Mouse (Mus musculus) kidney, postnatal 0 days (tissue): ENCODE measurements around the gene 3110021N24Rik. TPM values are rescaled to one million over a fixed set of nuclear protein-coding genes. Genes with fewer than 3 reads are reported as not detected.

ENCODE experiments used
- ATAC-seq: fragments of 200-750 bp; cut with Nextera tagmentation; replicated peaks from 2 replicates; pipeline ENCODE4 v1.8.0; 2017; ENCODE audit warnings: low read depth, moderate number of reproducible peaks, moderate TSS enrichment, moderate library complexity; ENCODE audit not compliant: low FRiP score
- DNase-seq: peaks from one replicate; pipeline ENCODE4 v3.0.0-alpha.2; 2016; ENCODE audit warnings: low spot score
- H3K27ac ChIP-seq: fragments of 300-500 bp; sonication (generic); 2 replicates; pipeline ENCODE4 v1.5.1; 2014; ENCODE audit warnings: mild to moderate bottlenecking
- H3K27me3 ChIP-seq: fragments of 300-500 bp; sonication (generic); 2 replicates; pipeline ENCODE4 v1.6.1; 2014; ENCODE audit warnings: low read length, mixed read lengths; ENCODE audit not compliant: insufficient read depth
- H3K36me3 ChIP-seq: fragments of 300-500 bp; sonication (generic); 2 replicates; pipeline ENCODE4 v1.6.1; 2014; ENCODE audit warnings: low read length, mixed read lengths; ENCODE audit not compliant: insufficient read depth
- H3K4me1 ChIP-seq: fragments of 300-500 bp; sonication (generic); replicated peaks from 2 replicates; pipeline ENCODE4 v1.6.1; 2014; ENCODE audit warnings: antibody characterized with exemption, low read length, mixed read lengths; ENCODE audit not compliant: insufficient read depth
- H3K4me2 ChIP-seq: fragments of 300-500 bp; sonication (generic); 2 replicates; pipeline ENCODE4 v1.6.1; 2014; ENCODE audit warnings: mild to moderate bottlenecking, low read length, moderate library complexity, mixed read lengths
- H3K4me3 ChIP-seq: fragments of 300-500 bp; sonication (generic); replicated peaks from 2 replicates; pipeline ENCODE4 v1.5.1; 2014; ENCODE audit warnings: low read depth, low read length
- H3K9ac ChIP-seq: fragments of 300-500 bp; sonication (generic); 2 replicates; pipeline ENCODE4 v1.6.1; 2014; ENCODE audit warnings: low read depth, low read length
- H3K9me3 ChIP-seq: fragments of 300-500 bp; sonication (generic); replicated peaks from 2 replicates; pipeline ENCODE4 v1.6.1; 2016; ENCODE audit warnings: low read length, inconsistent platforms, mixed read lengths
- CTCF ChIP-seq: IDR thresholded peaks from 2 replicates; pipeline ENCODE4 v1.5.1; 2016; ENCODE audit warnings: antibody characterized with exemption, low read depth, mild to moderate bottlenecking, moderate library complexity
- WGBS: fragments of 180-500 bp; shearing (Covaris S2); extraction: QIAGEN DNeasy Blood & Tissue Kit; methylation state at CpG from one replicate; pipeline ENCODE4 v1.1.7; 2014; 5-methylcytosine and 5-hydroxymethylcytosine counted together
- polyA plus RNA-seq: library from polyadenylated mRNA; unstranded; fragments of >200 nt; fragmentation: Nextera tagmentation; extraction: Ambion mirVana; gene quantifications from 2 replicates; pipeline ENCODE4 v1.2.1, GENCODE M21; 2015

Gene 3110021N24Rik
- polyA plus RNA-seq, 1 experiment from 2014 or later, result 1.6 TPM

- Histone ChIP-seq H3K9me3 (no peaks in the 10 kb centered on the region), H3K4me1 (no peaks in the 10 kb centered on the region), H3K27ac (no peak overlapping the region), H3K4me2 (no peak overlapping the region), H3K9ac (no peak overlapping the region), H3K27me3 (no peaks in the 10 kb centered on the region), H3K36me3 (0 out of 2 replicates have a peak, but pooled peaks cover 4% of the 10 kb centered on the region), H3K4me3 (no peak overlapping the region)
- no peak for DNase-seq
- WGBS, result 85% methylated on average over 3 of the region's 3 CpGs
- ATAC-seq, result no peak
- no peak for TF ChIP-seq CTCF
These were observed 1.9 kb downstream of the 3110021N24Rik start for GRCm38 (mm10) chr4:108721245-108721784.

GRCm38 (mm10) chr4:108724102-108724501 is 4.7 kb downstream of the 3110021N24Rik start:
- 73% methylated on average over 2 of the region's 2 CpGs for WGBS
- DNase-seq, result no peak
- no peak for TF ChIP-seq CTCF
- Histone ChIP-seq H3K27me3 (no peaks in the 10 kb centered on the region), H3K4me1 (no peaks in the 10 kb centered on the region), H3K36me3 (no peaks in the 10 kb centered on the region), H3K9me3 (no peaks in the 10 kb centered on the region), H3K27ac (no peak overlapping the region), H3K9ac (no peak overlapping the region), H3K4me2 (no peak overlapping the region), H3K4me3 (no peak overlapping the region)
- no peak for ATAC-seq

GRCm38 (mm10) chr4:108730450-108730849 is 11.0 kb downstream of the 3110021N24Rik start:
- H3K9me3 ChIP-seq, result no peaks in the 10 kb centered on the region; the same call in 1 of the 2 replicates
- no peaks in the 10 kb centered on the region for H3K27me3 ChIP-seq
- no peak for TF ChIP-seq CTCF
- no peak for DNase-seq
- H3K27ac ChIP-seq, result no peak overlapping the region
- 70% methylated on average over 1 of the region's 1 CpGs for WGBS
- no peak overlapping the region for H3K4me2 ChIP-seq
- no peaks in the 10 kb centered on the region for H3K4me1 ChIP-seq
- no peak for ATAC-seq
- no peaks in the 10 kb centered on the region for H3K36me3 ChIP-seq
- no peak overlapping the region for H3K9ac ChIP-seq
- no peak overlapping the region for H3K4me3 ChIP-seq

- Histone ChIP-seq H3K36me3 (no peaks in the 10 kb centered on the region), H3K4me3 (no peak overlapping the region), H3K27ac (no peak overlapping the region), H3K4me1 (no peaks in the 10 kb centered on the region), H3K9me3 (no peaks in the 10 kb centered on the region; the same call in 1 of the 2 replicates), H3K27me3 (no peaks in the 10 kb centered on the region), H3K4me2 (no peak overlapping the region), H3K9ac (no peak overlapping the region)
- TF ChIP-seq CTCF, result no peak
- DNase-seq (no peak), ATAC-seq (no peak)
- 70% methylated on average over 3 of the region's 3 CpGs for WGBS
These were observed 12.1 kb downstream of the 3110021N24Rik start for GRCm38 (mm10) chr4:108731582-108731981.

GRCm38 (mm10) chr4:108746160-108746873 is 26.9 kb downstream of the 3110021N24Rik start:
- TF ChIP-seq CTCF, result no peak
- no peak for DNase-seq
- WGBS, result 94% methylated on average over 3 of the region's 3 CpGs
- Histone ChIP-seq H3K4me1 (no peaks in the 10 kb centered on the region), H3K27ac (no peak overlapping the region), H3K9ac (no peak overlapping the region), H3K4me2 (no peak overlapping the region), H3K36me3 (no peaks in the 10 kb centered on the region), H3K4me3 (no peak overlapping the region), H3K27me3 (no peaks in the 10 kb centered on the region), H3K9me3 (no peaks in the 10 kb centered on the region)
- ATAC-seq, result no peak

GRCm38 (mm10) chr4:108759583-108759982 is 40.1 kb downstream of the 3110021N24Rik start:
- H3K9ac ChIP-seq, result no peak overlapping the region
- no peaks in the 10 kb centered on the region for H3K9me3 ChIP-seq
- H3K27ac ChIP-seq, result no peak overlapping the region
- H3K4me3 ChIP-seq, result no peak overlapping the region
- no peak for DNase-seq
- 84% methylated on average over 3 of the region's 3 CpGs for WGBS
- no peak overlapping the region for H3K4me2 ChIP-seq
- no peak for ATAC-seq
- TF ChIP-seq CTCF, result no peak
- no peaks in the 10 kb centered on the region for H3K4me1 ChIP-seq
- no peaks in the 10 kb centered on the region for H3K36me3 ChIP-seq
- no peaks in the 10 kb centered on the region for H3K27me3 ChIP-seq
